In genomic region chr5:101326122-101326521, GRCm38 (mm10) we compare ENCODE assay signal across 21 mouse cellular contexts.
DNase-seq lines count a peak whose midpoint lies in the region; ATAC-seq lines count a peak whose summit lies in the region.
"Had no signal": no experiment of that assay in that cellular context is flagged by ENCODE, and none has a peak within 500 bp of the region (broad histone marks: within the 10 kb centered on the region; RNA-seq: fewer than 3 reads in every experiment).

No protein-coding gene starts in this region.

- DNase-seq in ES-CJ7 (ENCODE audit: low read depth, low spot score): peak; percentile 32
- peak; percentile 6 for DNase-seq in brain, adult 2 months (ENCODE audit: low read depth, low spot score)
- peak; percentile 12 for DNase-seq in mesoderm, embryonic 11.5 days (ENCODE audit: low read depth, low spot score)
- DNase-seq in heart, embryonic 10.5 days (ENCODE audit: low spot score): no peak
- DNase-seq in thymus, postnatal 4 days: no peak
- DNase-seq: adrenal gland, postnatal 14 days; cerebellum, adult 2 months; cerebellum, postnatal 10 days; forebrain, postnatal 0 days; gastrocnemius, postnatal 14 days; heart, postnatal 36 days had no signal

- 46% methylated on average over 4 of the region's 4 CpGs for WGBS in heart, embryonic 10.5 days

- H3K27me3 ChIP-seq in megakaryocyte, embryonic 14.5 days (replicated peaks): peaks cover 3% of the 10 kb centered on the region
- no peaks in the 10 kb centered on the region for H3K27me3 ChIP-seq in heart, embryonic 10.5 days (ENCODE audit: insufficient read depth, poor library complexity, severe bottlenecking)
- H3K27me3 ChIP-seq: heart, embryonic 13.5 days had no signal

- H3K36me3 ChIP-seq in megakaryocyte, embryonic 14.5 days (replicated peaks; ENCODE audit: low read length): no peaks in the 10 kb centered on the region
- H3K36me3 ChIP-seq in heart, embryonic 10.5 days: no peaks in the 10 kb centered on the region
- H3K36me3 ChIP-seq: embryonic facial prominence, embryonic 13.5 days; G1E; heart, embryonic 13.5 days; hindbrain, embryonic 15.5 days had no signal

- 0 out of 2 replicates have a peak, but pooled peaks cover 9% of the 10 kb centered on the region for H3K9me3 ChIP-seq in megakaryocyte, embryonic 14.5 days
- H3K9me3 ChIP-seq in heart, embryonic 10.5 days: no peaks in the 10 kb centered on the region
- H3K9me3 ChIP-seq: embryonic facial prominence, embryonic 13.5 days; forebrain, embryonic 13.5 days; heart, embryonic 13.5 days; hindbrain, embryonic 15.5 days had no signal

- no peak for ATAC-seq in megakaryocyte, adult 5-6 weeks (ENCODE audit: poor library complexity, severe bottlenecking)
- ATAC-seq in erythroid progenitor cell, adult 5-6 weeks (replicated peaks; ENCODE audit: low FRiP score, poor library complexity, severe bottlenecking): no peak
- ATAC-seq: activated CD4-positive, CD25-positive, alpha-beta regulatory T cell, adult 4 months; forebrain, embryonic 13.5 days; forebrain, postnatal 0 days; intestine, embryonic 16.5 days had no signal

- H3K27ac ChIP-seq in heart, embryonic 10.5 days: no peak overlapping the region
- H3K27ac ChIP-seq: embryonic facial prominence, embryonic 13.5 days; forebrain, embryonic 13.5 days; heart, embryonic 13.5 days; hindbrain, embryonic 15.5 days had no signal

- H3K4me1 ChIP-seq in megakaryocyte, embryonic 14.5 days: no peaks in the 10 kb centered on the region
- H3K4me1 ChIP-seq in heart, embryonic 10.5 days: peaks cover 8% of the 10 kb centered on the region; the same call in 1 of the 2 replicates
- H3K4me1 ChIP-seq: heart, embryonic 13.5 days had no signal

- H3K4me3 ChIP-seq in megakaryocyte, embryonic 14.5 days (replicated peaks): peak overlapping the region; percentile 7
- H3K4me3 ChIP-seq in heart, embryonic 10.5 days: no peak overlapping the region
- H3K4me3 ChIP-seq: embryonic facial prominence, embryonic 13.5 days; forebrain, embryonic 13.5 days; heart, embryonic 13.5 days; hindbrain, embryonic 15.5 days had no signal

Comparison
In these comparisons a context has a peak if more than half of its experiments do, and no peak if none do; other contexts are left out.
1. DNase-seq: peak in ES-CJ7 (single experiment), brain, adult 2 months (single experiment) and mesoderm, embryonic 11.5 days (single experiment); none in heart, embryonic 10.5 days (single experiment) and thymus, postnatal 4 days (single experiment).